Mouse (Mus musculus) MEL-GATA-1-ER (cell line): Measurements from ENCODE around the gene Ifna2.

Source experiments
- DNase-seq: peaks from one replicate; pipeline ENCODE4 v3.0.0-alpha.2; 2012; ENCODE audit warnings: low read depth; ENCODE audit errors: extremely low read depth

Gene Ifna2

GRCm38 (mm10) chr4:88683812-88684211 is at the start of gene Ifna2:
Ifna2 (minus strand) TSS chr4:88683912.
- no peak for DNase-seq

GRCm38 (mm10) chr4:88727324-88727723 is 43.6 kb upstream of the Ifna2 start:
- no peak for DNase-seq

- no peak for DNase-seq
These were observed 43.0 kb upstream of the Ifna2 start for GRCm38 (mm10) chr4:88726727-88727126.

GRCm38 (mm10) chr4:88723497-88724090 is 39.9 kb upstream of the Ifna2 start:
- DNase-seq = no peak

- DNase-seq = peak; percentile 82
These were observed 38.3 kb upstream of the Ifna2 start, which contains the start of the genes Gm26566 and Klhl9 for GRCm38 (mm10) chr4:88721791-88722721. Gm26566 (plus strand) TSS chr4:88721805. Klhl9 (minus strand) TSS chr4:88722465.

- no peak for DNase-seq
These were observed 35.0 kb upstream of the Ifna2 start for GRCm38 (mm10) chr4:88718715-88719114.

- no peak for DNase-seq
These were observed 31.3 kb upstream of the Ifna2 start for GRCm38 (mm10) chr4:88715059-88715458.

GRCm38 (mm10) chr4:88714281-88714680 is 30.6 kb upstream of the Ifna2 start:
- DNase-seq = no peak

GRCm38 (mm10) chr4:88707128-88707826 is 23.6 kb upstream of the Ifna2 start:
- no peak for DNase-seq

- DNase-seq = no peak
These were observed 22.2 kb upstream of the Ifna2 start for GRCm38 (mm10) chr4:88705924-88706323.

GRCm38 (mm10) chr4:88699301-88699700 is 15.6 kb upstream of the Ifna2 start:
- no peak for DNase-seq

GRCm38 (mm10) chr4:88698781-88699180 is 15.1 kb upstream of the Ifna2 start:
- no peak for DNase-seq

GRCm38 (mm10) chr4:88697753-88698152 is 14.0 kb upstream of the Ifna2 start:
- no peak for DNase-seq

- no peak for DNase-seq
These were observed 13.4 kb upstream of the Ifna2 start for GRCm38 (mm10) chr4:88697108-88697507.

GRCm38 (mm10) chr4:88696237-88696884 is 12.6 kb upstream of the Ifna2 start:
- DNase-seq = peak; percentile 40

GRCm38 (mm10) chr4:88693392-88693791 is 9.7 kb upstream of the Ifna2 start:
- DNase-seq = no peak

GRCm38 (mm10) chr4:88692537-88692936 is 8.8 kb upstream of the Ifna2 start:
- DNase-seq = no peak

GRCm38 (mm10) chr4:88691259-88691658 is 7.5 kb upstream of the Ifna2 start, which contains the start of gene Ifnab:
Ifnab (minus strand) TSS chr4:88691359.
- DNase-seq = no peak

GRCm38 (mm10) chr4:88681353-88681752 is 2.4 kb downstream of the Ifna2 start:
- DNase-seq = no peak

GRCm38 (mm10) chr4:88680362-88680761 is 3.4 kb downstream of the Ifna2 start:
- DNase-seq = no peak

- DNase-seq = no peak
These were observed 6.9 kb downstream of the Ifna2 start, which contains the start of gene Ifna16 for GRCm38 (mm10) chr4:88676824-88677223. Ifna16 (minus strand) TSS chr4:88676924.
